Mouse (Mus musculus) liver, embryonic 12.5 days (tissue): ENCODE measurements around the gene Tmem110. TPM values are rescaled to one million over a fixed set of nuclear protein-coding genes. Genes with fewer than 3 reads are reported as not detected.
A peak's percentile ranks its signal among the peaks of the same experiment; 100 is the strongest.

Experiments
- ATAC-seq: fragments of 200-750 bp; cut with Nextera tagmentation; 2 replicates; pipeline ENCODE4 v1.8.0; 2017; ENCODE audit warnings: moderate number of reproducible peaks, mild to moderate bottlenecking, moderate library complexity
- H3K27ac ChIP-seq: fragments of 300-500 bp; sonication (generic); 2 replicates; pipeline ENCODE4 v1.5.1; 2016; ENCODE audit warnings: mild to moderate bottlenecking
- H3K27me3 ChIP-seq: fragments of 300-500 bp; sonication (generic); replicated peaks from 2 replicates; pipeline ENCODE4 v1.6.1; 2016; ENCODE audit warnings: mild to moderate bottlenecking, moderate library complexity
- H3K36me3 ChIP-seq: fragments of 300-500 bp; sonication (generic); 2 replicates; pipeline ENCODE4 v1.6.1; 2016; ENCODE audit warnings: mild to moderate bottlenecking, moderate library complexity
- H3K4me1 ChIP-seq: fragments of 300-500 bp; sonication (generic); 2 replicates; pipeline ENCODE4 v1.6.1; 2016
- H3K4me2 ChIP-seq: fragments of 300-500 bp; sonication (generic); 2 replicates; pipeline ENCODE4 v1.6.1; 2016; ENCODE audit warnings: mild to moderate bottlenecking, moderate library complexity
- H3K4me3 ChIP-seq: fragments of 300-500 bp; sonication (generic); 2 replicates; pipeline ENCODE4 v1.5.1; 2016; ENCODE audit warnings: mild to moderate bottlenecking, moderate library complexity
- H3K9ac ChIP-seq: fragments of 300-500 bp; sonication (generic); 2 replicates; pipeline ENCODE4 v1.6.1; 2016; ENCODE audit warnings: mild to moderate bottlenecking, moderate library complexity
- H3K9me3 ChIP-seq: fragments of 300-500 bp; sonication (generic); replicated peaks from 2 replicates; pipeline ENCODE4 v1.6.1; 2016; ENCODE audit warnings: mild to moderate bottlenecking, moderate library complexity
- WGBS: fragments of 180-500 bp; shearing (Covaris S2); methylation state at CpG from one replicate; pipeline ENCODE4 v1.1.7; 2016; ENCODE audit not compliant: insufficient replicate concordance; 5-methylcytosine and 5-hydroxymethylcytosine counted together
- polyA plus RNA-seq: library from polyadenylated mRNA; unstranded; fragments of >200 nt; fragmentation: Nextera tagmentation; extraction: Ambion mirVana; gene quantifications from 2 replicates; pipeline ENCODE4 v1.2.1, GENCODE M21; 2016

The Tmem110 gene
- polyA plus RNA-seq, 1 experiment from 2014 or later = 16.1 TPM

GRCm38 (mm10) chr14:30867042-30867441 lies 41.7 kb downstream of the Tmem110 start:
- Histone ChIP-seq H3K4me3 (no peak overlapping the region), H3K4me2 (no peak overlapping the region), H3K9me3 (no peaks in the 10 kb centered on the region), H3K36me3 (peaks cover 37% of the 10 kb centered on the region), H3K27ac (no peak overlapping the region), H3K9ac (no peak overlapping the region), H3K27me3 (no peaks in the 10 kb centered on the region), H3K4me1 (peaks cover 28% of the 10 kb centered on the region)
- 21% methylated on average over 5 of the region's 5 CpGs for WGBS
- ATAC-seq = peak; percentile 23; the same call in 1 of the 2 replicates

- no peak overlapping the region for H3K9ac ChIP-seq
- H3K27ac ChIP-seq = peak overlapping the region; percentile 67; the same call in 1 of the 2 replicates
- H3K4me2 ChIP-seq = no peak overlapping the region
- ATAC-seq = no peak
- H3K36me3 ChIP-seq = peaks cover 45% of the 10 kb centered on the region
- H3K9me3 ChIP-seq = no peaks in the 10 kb centered on the region
- no peaks in the 10 kb centered on the region for H3K27me3 ChIP-seq
- no peak overlapping the region for H3K4me3 ChIP-seq
- WGBS = 68% methylated on average over 10 of the region's 10 CpGs
- peaks cover 26% of the 10 kb centered on the region for H3K4me1 ChIP-seq
Observed at GRCm38 (mm10) chr14:30868826-30869225, 43.4 kb downstream of the Tmem110 start.

- H3K27me3 ChIP-seq = no peaks in the 10 kb centered on the region
- H3K9ac ChIP-seq = no peak overlapping the region
- H3K4me2 ChIP-seq = no peak overlapping the region
- H3K9me3 ChIP-seq = no peaks in the 10 kb centered on the region
- H3K4me1 ChIP-seq = peaks cover 32% of the 10 kb centered on the region
- peaks cover 48% of the 10 kb centered on the region for H3K36me3 ChIP-seq
- H3K27ac ChIP-seq = peak overlapping the region; percentile 67
- H3K4me3 ChIP-seq = no peak overlapping the region
- WGBS = 73% methylated on average over 8 of the region's 8 CpGs
- ATAC-seq = 0 out of 2 replicates have a peak, but pooled peaks have one; percentile 12
Observed at GRCm38 (mm10) chr14:30869391-30869801, 44.0 kb downstream of the Tmem110 start.

GRCm38 (mm10) chr14:30870206-30871147 lies 45.1 kb downstream of the Tmem110 start:
- H3K9ac ChIP-seq = no peak overlapping the region
- H3K4me1 ChIP-seq = peaks cover 41% of the 10 kb centered on the region
- 69% methylated on average over 25 of the region's 25 CpGs for WGBS
- no peak overlapping the region for H3K4me2 ChIP-seq
- peaks cover 40% of the 10 kb centered on the region for H3K36me3 ChIP-seq
- no peak for ATAC-seq
- peak overlapping the region; percentile 67 for H3K27ac ChIP-seq
- H3K9me3 ChIP-seq = no peaks in the 10 kb centered on the region
- H3K27me3 ChIP-seq = no peaks in the 10 kb centered on the region
- H3K4me3 ChIP-seq = no peak overlapping the region

DNA sequence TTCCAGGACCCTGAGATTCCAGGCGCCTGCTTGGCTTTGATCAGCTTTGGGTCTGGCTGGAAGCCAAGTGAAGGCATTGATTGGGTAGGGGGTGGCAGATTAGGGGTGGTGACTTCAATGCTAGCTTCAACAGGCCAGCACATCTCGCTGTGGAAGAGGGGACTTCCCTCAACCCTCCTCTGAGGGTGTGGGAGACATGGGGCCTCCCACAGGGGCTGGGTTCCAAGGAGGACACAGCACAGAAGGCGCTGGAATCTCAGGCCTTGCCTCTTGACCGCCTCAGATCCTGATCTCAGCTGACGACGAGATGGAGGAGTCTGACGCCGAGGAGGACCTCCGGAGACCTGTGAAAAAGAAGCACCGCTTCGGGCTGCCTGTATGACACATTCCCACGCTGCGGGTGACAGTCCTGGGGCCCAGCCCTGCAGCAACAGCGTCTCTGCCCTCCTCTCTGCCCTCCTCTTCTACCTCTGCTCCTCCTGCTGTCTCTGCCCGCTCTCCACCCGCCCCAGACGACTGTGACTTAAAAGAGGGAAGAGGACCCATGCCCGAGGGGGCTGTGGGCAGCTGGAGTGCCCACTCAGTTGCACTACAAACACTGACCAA lies 48.8 kb downstream of the Tmem110 start:
- WGBS = 71% methylated on average over 18 of the region's 18 CpGs

GRCm38 (mm10) chr14:30875130-30875865 lies 49.9 kb downstream of the Tmem110 start:
- WGBS = 51% methylated on average over 12 of the region's 12 CpGs
- peaks cover 41% of the 10 kb centered on the region for H3K4me1 ChIP-seq
- no peaks in the 10 kb centered on the region for H3K9me3 ChIP-seq
- ATAC-seq = peak; percentile 59
- no peak overlapping the region for H3K9ac ChIP-seq
- H3K27ac ChIP-seq = peak overlapping the region; percentile 73
- H3K4me3 ChIP-seq = no peak overlapping the region
- no peaks in the 10 kb centered on the region for H3K27me3 ChIP-seq
- H3K4me2 ChIP-seq = no peak overlapping the region
- peaks cover 34% of the 10 kb centered on the region for H3K36me3 ChIP-seq

More for the DNA sequence above, 48.8 kb downstream of the Tmem110 start:
- no peak for ATAC-seq
- Histone ChIP-seq H3K9me3 (no peaks in the 10 kb centered on the region), H3K27ac (peak overlapping the region; percentile 53), H3K4me1 (peaks cover 50% of the 10 kb centered on the region), H3K4me2 (no peak overlapping the region), H3K27me3 (no peaks in the 10 kb centered on the region), H3K4me3 (no peak overlapping the region), H3K36me3 (peaks cover 34% of the 10 kb centered on the region), H3K9ac (no peak overlapping the region)

- H3K4me1 ChIP-seq = peaks cover 38% of the 10 kb centered on the region
- no peak overlapping the region for H3K4me2 ChIP-seq
- H3K36me3 ChIP-seq = peaks cover 34% of the 10 kb centered on the region
- WGBS = 67% methylated on average over 9 of the region's 9 CpGs
- no peak overlapping the region for H3K9ac ChIP-seq
- H3K27ac ChIP-seq = peak overlapping the region; percentile 73
- peak; percentile 14; the same call in 1 of the 2 replicates for ATAC-seq
- no peak overlapping the region for H3K4me3 ChIP-seq
- H3K9me3 ChIP-seq = no peaks in the 10 kb centered on the region
- no peaks in the 10 kb centered on the region for H3K27me3 ChIP-seq
Observed at GRCm38 (mm10) chr14:30875955-30876354, 50.6 kb downstream of the Tmem110 start.

DNA sequence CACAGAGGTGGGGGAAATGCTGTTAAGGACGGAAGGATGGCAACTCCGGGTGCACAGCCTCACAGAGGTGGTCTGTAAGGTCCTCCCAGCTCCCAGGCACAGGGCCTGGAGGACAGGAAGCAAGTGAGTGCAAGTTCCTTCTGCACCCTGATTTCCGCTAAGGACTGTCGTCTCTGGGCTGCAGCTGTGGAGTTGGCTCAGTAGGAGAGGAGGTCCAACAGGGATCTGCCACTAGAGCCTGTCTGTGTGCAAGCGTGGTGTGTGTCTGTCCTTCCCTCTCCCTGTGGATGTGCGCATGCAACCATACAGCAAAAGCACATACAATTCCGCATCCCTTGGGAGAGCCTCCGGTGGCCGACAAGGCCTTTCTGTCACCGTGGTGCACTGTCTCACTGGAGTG lies 51.1 kb downstream of the Tmem110 start:
- ATAC-seq = no peak
- Histone ChIP-seq H3K9me3 (no peaks in the 10 kb centered on the region), H3K4me1 (peaks cover 38% of the 10 kb centered on the region), H3K4me3 (no peak overlapping the region), H3K27ac (peak overlapping the region; percentile 73), H3K27me3 (no peaks in the 10 kb centered on the region), H3K4me2 (no peak overlapping the region), H3K36me3 (peaks cover 29% of the 10 kb centered on the region), H3K9ac (no peak overlapping the region)
- WGBS = 81% methylated on average over 10 of the region's 10 CpGs

DNA sequence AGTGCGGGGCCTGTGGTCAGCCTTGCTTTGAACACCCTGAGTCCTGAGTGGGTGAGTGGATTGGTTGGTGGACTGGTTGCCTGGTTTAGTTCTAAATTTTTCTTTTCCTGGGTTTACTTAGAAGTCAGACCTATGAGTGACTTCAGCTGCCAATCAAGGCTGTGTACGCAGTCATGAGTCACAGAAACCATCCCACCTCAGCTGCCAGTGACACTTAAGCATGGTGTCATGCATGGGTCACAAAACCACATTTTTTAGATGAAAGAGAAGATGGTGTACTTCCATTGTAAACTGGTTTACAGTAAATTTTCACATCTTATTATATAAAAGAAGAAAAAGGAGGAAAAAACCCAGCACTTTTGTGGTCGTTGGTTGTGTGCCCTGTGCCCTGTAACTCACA lies 52.4 kb downstream of the Tmem110 start:
- H3K4me3 ChIP-seq = no peak overlapping the region
- no peak overlapping the region for H3K4me2 ChIP-seq
- H3K9ac ChIP-seq = no peak overlapping the region
- H3K9me3 ChIP-seq = no peaks in the 10 kb centered on the region
- no peak for ATAC-seq
- WGBS = 83% methylated on average over 3 of the region's 3 CpGs
- H3K27ac ChIP-seq = no peak overlapping the region
- peaks cover 21% of the 10 kb centered on the region for H3K36me3 ChIP-seq
- H3K27me3 ChIP-seq = no peaks in the 10 kb centered on the region
- H3K4me1 ChIP-seq = peaks cover 38% of the 10 kb centered on the region

DNA sequence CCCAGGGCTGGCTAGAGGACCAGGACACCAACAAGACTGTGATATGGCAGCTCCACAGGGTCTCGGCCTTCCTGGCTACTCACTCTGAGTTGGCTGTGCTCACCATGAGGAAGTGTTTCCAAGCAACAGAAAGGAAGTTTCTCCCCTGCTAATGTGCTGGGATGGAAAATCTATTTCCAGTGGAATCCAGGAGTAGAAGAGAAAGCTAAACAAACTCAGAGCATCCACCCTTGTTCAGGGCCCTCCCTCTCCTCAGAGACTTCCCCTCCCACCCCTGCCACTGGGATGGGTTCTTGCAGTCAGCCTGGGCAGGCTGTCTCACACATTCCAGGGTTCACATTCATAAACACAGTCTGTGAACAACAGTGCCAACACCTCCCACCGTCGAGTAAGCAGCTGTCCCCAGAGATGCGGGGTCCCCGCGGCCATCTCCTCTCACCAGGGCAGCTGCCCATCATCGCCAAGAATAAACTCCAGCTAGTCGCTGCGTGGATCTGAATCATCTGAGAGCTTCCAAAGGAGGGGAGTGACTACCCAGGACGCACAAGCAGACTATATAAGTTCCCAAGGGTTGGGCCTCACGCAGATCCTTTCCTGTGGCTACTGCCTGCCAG lies 53.7 kb downstream of the Tmem110 start, which contains the start of gene Mustn1:
Mustn1 (plus strand) TSS at position 243 of the 614 bp plus-strand sequence.
- no peak for ATAC-seq
- Histone ChIP-seq H3K27ac (0 out of 2 replicates have a peak within 1 kb of the TSS, but pooled peaks have one; percentile 4), H3K36me3 (peaks cover 16% of the 10 kb centered on the region), H3K27me3 (no peaks in the 10 kb centered on the region), H3K4me2 (no peak within 1 kb of the TSS), H3K9me3 (no peaks in the 10 kb centered on the region), H3K9ac (no peak within 1 kb of the TSS), H3K4me1 (peaks cover 32% of the 10 kb centered on the region), H3K4me3 (no peak within 1 kb of the TSS)
- WGBS = 74% methylated on average over 11 of the region's 11 CpGs

DNA sequence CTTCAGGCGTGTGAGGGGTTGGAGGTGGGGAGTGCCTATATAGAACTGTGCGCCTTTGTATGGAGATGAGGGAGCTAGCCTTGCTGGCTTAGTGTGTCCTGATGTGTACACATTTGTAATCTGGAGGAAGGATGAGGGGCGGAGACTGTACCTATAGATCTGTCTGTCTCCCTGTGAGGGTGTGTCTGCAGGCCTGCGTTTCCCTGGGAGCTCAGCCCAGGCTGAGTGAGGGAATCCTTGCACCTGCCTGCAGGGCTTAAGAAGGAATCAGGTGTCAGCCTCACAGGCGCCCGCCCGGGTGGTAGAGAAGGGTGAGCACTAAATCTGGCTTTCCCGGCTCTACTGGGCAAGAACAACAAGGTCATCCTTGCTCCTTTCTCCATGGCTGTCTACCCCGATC lies 54.4 kb downstream of the Tmem110 start:
- H3K4me2 ChIP-seq = no peak overlapping the region
- peaks cover 25% of the 10 kb centered on the region for H3K4me1 ChIP-seq
- H3K27ac ChIP-seq = no peak overlapping the region
- no peak overlapping the region for H3K4me3 ChIP-seq
- WGBS = 66% methylated on average over 9 of the region's 9 CpGs
- H3K36me3 ChIP-seq = peaks cover 11% of the 10 kb centered on the region
- no peak overlapping the region for H3K9ac ChIP-seq
- H3K27me3 ChIP-seq = no peaks in the 10 kb centered on the region
- no peak for ATAC-seq
- H3K9me3 ChIP-seq = no peaks in the 10 kb centered on the region
